Comparison of ENCODE assay signal across 22 mouse cellular contexts in the genomic region with DNA sequence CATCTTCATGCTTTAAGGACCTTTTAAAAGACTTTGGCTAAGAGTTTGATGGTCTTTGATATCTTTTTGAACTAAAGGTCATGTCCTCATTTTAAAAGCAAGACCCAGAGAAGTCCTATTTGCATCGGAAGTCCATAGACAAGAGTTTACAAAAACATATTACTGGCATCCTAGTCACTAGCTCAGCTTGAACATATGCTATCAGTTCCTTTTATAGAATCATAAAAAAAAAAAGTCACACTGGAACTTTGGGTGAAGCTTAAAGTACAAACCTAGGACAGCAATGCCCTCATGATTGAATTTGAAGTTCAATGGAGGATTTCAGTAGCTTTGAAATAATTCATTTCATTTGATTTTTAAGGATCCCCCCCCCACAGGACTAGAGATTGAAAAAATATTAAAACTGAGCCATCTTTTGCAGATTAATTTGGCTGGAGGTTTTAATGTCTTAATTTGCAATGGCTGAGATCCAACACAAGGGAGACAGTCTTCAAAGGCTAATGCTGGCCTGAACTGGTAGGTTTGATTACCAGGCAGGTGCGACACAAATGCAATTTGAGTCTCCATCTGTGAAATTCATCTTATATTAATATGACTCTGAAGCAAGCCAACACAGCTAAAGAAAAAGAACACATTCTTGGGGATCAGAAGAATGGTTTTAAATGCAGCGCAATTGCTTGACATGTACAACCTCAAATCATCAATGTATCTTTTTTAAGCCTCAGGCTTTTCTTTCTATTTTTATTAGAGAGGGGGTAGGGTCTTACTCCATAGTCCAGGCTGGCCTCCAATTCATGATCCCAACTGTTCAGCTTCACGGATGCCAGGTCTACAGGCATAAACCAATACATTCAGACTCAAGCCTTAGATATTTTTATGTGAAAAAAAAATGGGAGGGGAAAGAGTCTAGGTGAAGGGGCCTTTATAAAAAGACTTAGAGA.
DNase-seq lines count a peak whose midpoint lies in the region; ATAC-seq and TF ChIP-seq lines count a peak whose summit lies in the region.
"Had no signal": no experiment of that assay in that cellular context is flagged by ENCODE, and none has a peak within 500 bp of the region (broad histone marks: within the 10 kb centered on the region; RNA-seq: fewer than 3 reads in every experiment).

No protein-coding gene starts in this region.

- 70% methylated on average over 4 of the region's 4 CpGs for WGBS in hindbrain, postnatal 0 days
- WGBS in hindbrain, embryonic 13.5 days = 82% methylated on average over 4 of the region's 4 CpGs

- DNase-seq in hindbrain, postnatal 0 days (ENCODE audit: low spot score) = peak; percentile 65
- DNase-seq in cerebellum, adult 8-10 months = peak; percentile 70
- peak; percentile 47 to 66 for DNase-seq in cerebellum, postnatal 36 days
- no peak for DNase-seq in spleen, adult 12 weeks (ENCODE audit: low spot score)
- no peak for DNase-seq in MN1 (ENCODE audit: low spot score)
- DNase-seq: adrenal gland, adult 2 months; B cell, adult 2 months; gastrocnemius, postnatal 36 days; heart, adult 2 months; heart, postnatal 14 days; kidney, adult 18-20 months; kidney, postnatal 4 days; spleen, adult 18-20 months had no signal

- H3K9ac ChIP-seq in hindbrain, postnatal 0 days (replicated peaks; ENCODE audit: low read length) = no peak overlapping the region
- no peak overlapping the region for H3K9ac ChIP-seq in hindbrain, embryonic 13.5 days
- H3K9ac ChIP-seq: heart, embryonic 13.5 days had no signal

- no peaks in the 10 kb centered on the region for H3K4me1 ChIP-seq in hindbrain, postnatal 0 days (ENCODE audit: insufficient read depth, low read length)
- no peaks in the 10 kb centered on the region for H3K4me1 ChIP-seq in hindbrain, embryonic 13.5 days (replicated peaks)
- H3K4me1 ChIP-seq: embryonic facial prominence, embryonic 10.5 days; heart, embryonic 13.5 days; limb, embryonic 10.5 days had no signal

- H3K4me3 ChIP-seq in hindbrain, postnatal 0 days (ENCODE audit: low read length) = no peak overlapping the region
- no peak overlapping the region for H3K4me3 ChIP-seq in hindbrain, embryonic 13.5 days
- H3K4me3 ChIP-seq: embryonic facial prominence, embryonic 10.5 days; heart, adult 2 months; heart, embryonic 13.5 days; left cerebral cortex, adult 2 months; limb, embryonic 10.5 days had no signal

- no peaks in the 10 kb centered on the region for H3K27me3 ChIP-seq in hindbrain, postnatal 0 days (ENCODE audit: insufficient read depth, low read length)
- H3K27me3 ChIP-seq in hindbrain, embryonic 13.5 days = no peaks in the 10 kb centered on the region
- H3K27me3 ChIP-seq: heart, embryonic 13.5 days had no signal

- TF ChIP-seq CTCF in hindbrain, postnatal 0 days (IDR thresholded peaks at IDR 0.05; ENCODE audit: low read depth) = no peak

- no peaks in the 10 kb centered on the region for H3K9me3 ChIP-seq in hindbrain, postnatal 0 days (ENCODE audit: low read length)
- H3K9me3 ChIP-seq in hindbrain, embryonic 13.5 days = no peaks in the 10 kb centered on the region
- H3K9me3 ChIP-seq: embryonic facial prominence, embryonic 10.5 days; G1E; heart, embryonic 13.5 days; limb, embryonic 10.5 days had no signal

- no peak overlapping the region for H3K27ac ChIP-seq in hindbrain, postnatal 0 days
- no peak overlapping the region for H3K27ac ChIP-seq in hindbrain, embryonic 13.5 days
- H3K27ac ChIP-seq: embryonic facial prominence, embryonic 10.5 days; heart, adult 2 months; heart, embryonic 13.5 days; left cerebral cortex, adult 2 months; limb, embryonic 10.5 days; macrophage had no signal

- H3K4me2 ChIP-seq in hindbrain, postnatal 0 days (ENCODE audit: low read depth, low read length) = no peak overlapping the region
- H3K4me2 ChIP-seq in hindbrain, embryonic 13.5 days = no peak overlapping the region
- H3K4me2 ChIP-seq: heart, embryonic 13.5 days; midbrain, embryonic 11.5 days had no signal

- peak; percentile 66; the same call in 1 of the 2 replicates for ATAC-seq in hindbrain, postnatal 0 days
- no peak for ATAC-seq in hindbrain, embryonic 13.5 days (ENCODE audit: low FRiP score)
- peak; percentile 71; the same call in 1 of the 2 replicates for ATAC-seq in cerebellum, adult (ENCODE audit: insufficient number of reproducible peaks, low FRiP score, low TSS enrichment)

- no peaks in the 10 kb centered on the region for H3K36me3 ChIP-seq in hindbrain, postnatal 0 days (ENCODE audit: insufficient read depth, low read length)
- H3K36me3 ChIP-seq in hindbrain, embryonic 13.5 days = no peaks in the 10 kb centered on the region
- H3K36me3 ChIP-seq: embryonic facial prominence, embryonic 10.5 days; G1E; heart, embryonic 13.5 days; limb, embryonic 10.5 days had no signal

Comparison
In these comparisons a context has a peak if more than half of its experiments do, and no peak if none do; other contexts are left out.
1. DNase-seq: peak in hindbrain, postnatal 0 days (single experiment), cerebellum, adult 8-10 months (single experiment) and cerebellum, postnatal 36 days (2 of 2); none in spleen, adult 12 weeks (single experiment) and MN1 (single experiment).